Mouse (Mus musculus) heart, adult 2 months (tissue): ENCODE results near the gene Hrasls5.

Experiments
- CTCF ChIP-seq: fragments of 200-600 bp; IDR thresholded peaks from 2 replicates; pipeline ENCODE4 v1.8.1; 2022; ENCODE audit warnings: antibody characterized with exemption, mild to moderate bottlenecking, moderate library complexity
- POLR2A ChIP-seq: fragments of 200-500 bp; IDR thresholded peaks from 2 replicates; pipeline ENCODE4 v1.6.1; 2011; ENCODE audit warnings: mild to moderate bottlenecking, low read depth, low read length, control low read depth; ENCODE audit not compliant: insufficient read depth

DNA sequence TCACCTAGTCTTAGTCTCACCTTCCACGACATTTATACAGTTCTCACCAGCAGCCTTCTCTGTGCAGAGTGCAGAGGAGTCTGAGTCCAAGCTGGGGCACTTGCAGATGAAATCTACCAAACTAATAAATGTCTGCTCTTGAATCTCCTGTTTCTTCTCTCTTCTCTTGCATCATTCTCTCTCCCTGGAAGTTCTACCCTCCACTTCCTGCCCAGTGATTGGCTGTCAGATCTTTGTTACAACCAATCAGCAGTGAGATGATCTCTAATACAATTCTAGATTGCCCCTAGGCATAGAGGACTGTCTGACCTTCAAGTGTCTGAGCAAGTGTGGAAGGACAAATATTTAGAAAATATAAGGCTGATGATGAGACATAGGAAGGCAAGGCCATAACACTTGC is 36.2 kb upstream of the Hrasls5 start:
- TF ChIP-seq POLR2A (no peak), CTCF (no peak)
